Mouse (Mus musculus) E14TG2a.4 (cell line): ENCODE data around the gene Dhcr24.
A peak's percentile ranks its signal among the peaks of the same experiment; 100 is the strongest.

ENCODE experiments used
- H3K27me3 ChIP-seq: 2 replicates; pipeline ENCODE4 v1.6.1; 2014; ENCODE audit warnings: low read length, control low read depth; ENCODE audit not compliant: insufficient read depth
- H3K36me3 ChIP-seq: 2 replicates; pipeline ENCODE4 v1.6.1; 2014; ENCODE audit warnings: low read length, control low read depth; ENCODE audit not compliant: insufficient read depth
- H3K4me1 ChIP-seq: replicated peaks from 2 replicates; pipeline ENCODE4 v1.6.1; 2014; ENCODE audit warnings: low read depth, low read length, control low read depth
- H3K4me3 ChIP-seq: replicated peaks from 2 replicates; pipeline ENCODE4 v1.5.1; 2014; ENCODE audit warnings: mild to moderate bottlenecking, low read length
- H3K9me3 ChIP-seq: 2 replicates; pipeline ENCODE4 v1.6.1; 2014; ENCODE audit warnings: low read length, control low read depth
- CTCF ChIP-seq: conservative IDR thresholded peaks from 2 replicates; pipeline ENCODE4 v1.5.1; 2014; ENCODE audit warnings: low read length
- NANOG ChIP-seq: IDR thresholded peaks from 2 replicates; pipeline ENCODE4 v1.6.1; 2014; ENCODE audit warnings: borderline replicate concordance, low read length, mixed read lengths
- POU5F1 ChIP-seq: IDR thresholded peaks from 2 replicates; pipeline ENCODE4 v1.6.1; 2014; ENCODE audit warnings: low read length, borderline replicate concordance

Gene Dhcr24

DNA sequence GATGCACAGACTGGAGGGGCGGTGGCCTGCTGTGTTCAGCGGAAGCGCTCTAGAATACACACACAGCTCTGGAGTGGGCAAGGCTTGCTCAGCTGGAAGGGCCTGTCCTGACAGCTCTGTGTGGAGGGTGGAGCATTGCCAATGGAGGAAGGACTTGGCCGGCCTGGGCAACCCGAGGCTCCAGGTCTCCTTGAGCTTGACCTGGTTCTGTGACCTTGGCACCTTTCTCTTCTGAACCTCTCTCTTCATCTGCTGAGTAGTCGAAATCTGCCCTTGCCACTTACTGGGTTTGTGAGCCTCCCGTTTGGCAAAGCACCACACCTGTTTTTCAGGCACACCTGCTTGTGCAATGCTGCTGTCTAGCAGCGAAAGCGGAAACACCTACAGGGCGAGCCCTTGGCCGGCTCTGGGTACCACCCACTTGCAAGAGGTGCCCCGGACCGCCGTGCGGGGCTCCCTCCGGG is 61.2 kb downstream of the Dhcr24 start, which contains the start of gene Ttc22:
TSS of gene Ttc22 (plus strand) at position 403 of the 464 bp plus-strand sequence.
- Histone ChIP-seq H3K4me1 (peaks cover 48% of the 10 kb centered on the region), H3K36me3 (no peaks in the 10 kb centered on the region), H3K4me3 (peak within 1 kb of the TSS; percentile 79), H3K27me3 (peaks cover 47% of the 10 kb centered on the region), H3K9me3 (no peaks in the 10 kb centered on the region)
- TF ChIP-seq NANOG: no peak
- TF ChIP-seq POU5F1: no peak
- TF ChIP-seq CTCF: no peak

DNA sequence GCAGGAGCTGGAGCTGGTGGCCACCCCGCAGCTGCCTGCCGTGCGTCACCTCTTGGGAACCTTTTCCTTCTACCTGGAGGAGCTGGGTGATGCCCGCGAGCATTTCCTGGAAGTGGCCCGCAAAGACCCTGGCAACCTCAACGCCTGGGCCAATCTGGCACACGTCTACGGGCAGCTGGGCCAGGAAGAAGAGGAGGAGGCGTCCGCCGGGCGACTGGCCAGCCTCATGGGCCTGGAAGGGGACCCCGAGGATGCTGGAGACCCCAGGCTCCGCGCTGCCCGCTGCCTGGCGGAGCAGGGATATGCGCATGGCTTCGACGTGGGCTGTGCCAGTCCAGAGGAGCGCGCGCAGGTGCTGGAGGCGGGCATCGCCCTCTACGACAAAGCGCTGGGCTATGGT is 61.9 kb downstream of the Dhcr24 start:
- peaks cover 48% of the 10 kb centered on the region for H3K4me1 ChIP-seq
- H3K27me3 ChIP-seq: peaks cover 52% of the 10 kb centered on the region
- no peaks in the 10 kb centered on the region for H3K36me3 ChIP-seq
- no peaks in the 10 kb centered on the region for H3K9me3 ChIP-seq
- peak overlapping the region; percentile 79 for H3K4me3 ChIP-seq
- TF ChIP-seq POU5F1 (no peak), NANOG (no peak), CTCF (no peak)

DNA sequence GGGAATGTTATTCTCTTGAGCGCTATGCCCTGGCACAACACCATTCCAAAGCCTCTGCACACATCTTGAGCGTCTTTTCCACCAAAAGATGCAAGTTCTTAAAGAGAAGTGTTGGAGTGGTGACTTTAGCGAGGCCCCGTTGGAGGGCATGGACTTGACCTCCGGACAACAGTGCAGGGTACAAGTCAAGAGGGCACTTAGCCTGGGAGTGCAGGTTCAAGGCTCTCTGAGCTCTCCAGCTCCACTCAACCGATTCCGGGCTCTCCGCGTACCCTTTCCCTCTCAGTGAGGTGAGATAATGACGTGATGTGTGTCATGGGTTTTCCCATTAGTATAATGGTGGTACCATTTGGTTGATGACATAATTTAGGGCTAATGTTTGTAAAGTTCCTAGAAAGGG is 63.4 kb downstream of the Dhcr24 start:
- no peak for TF ChIP-seq CTCF
- TF ChIP-seq POU5F1: no peak
- no peak for TF ChIP-seq NANOG
- no peak overlapping the region for H3K4me3 ChIP-seq
- H3K27me3 ChIP-seq: peaks cover 56% of the 10 kb centered on the region
- no peaks in the 10 kb centered on the region for H3K36me3 ChIP-seq
- H3K9me3 ChIP-seq: no peaks in the 10 kb centered on the region
- peaks cover 60% of the 10 kb centered on the region for H3K4me1 ChIP-seq

DNA sequence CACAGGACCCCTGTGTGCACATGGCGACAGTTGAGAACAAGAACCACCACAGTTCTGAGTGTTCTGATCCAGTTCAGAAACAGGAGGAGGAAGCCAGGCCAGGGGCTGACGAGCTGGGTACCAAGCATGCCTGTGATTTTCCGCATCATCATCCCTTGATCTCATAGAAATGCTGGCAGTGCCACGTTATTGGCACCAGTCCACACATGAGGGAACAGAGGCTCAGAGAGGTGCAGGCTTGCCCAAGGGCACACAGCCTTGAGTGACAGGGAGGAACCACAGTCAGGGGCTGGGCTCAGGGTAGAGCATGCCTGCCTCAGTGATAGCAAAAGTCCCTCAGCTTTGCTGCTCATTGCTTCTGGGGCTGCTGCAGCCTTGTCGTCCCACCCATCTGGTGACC is 67.0 kb downstream of the Dhcr24 start:
- Histone ChIP-seq H3K4me3 (no peak overlapping the region), H3K4me1 (peaks cover 57% of the 10 kb centered on the region), H3K27me3 (peaks cover 41% of the 10 kb centered on the region), H3K36me3 (no peaks in the 10 kb centered on the region), H3K9me3 (no peaks in the 10 kb centered on the region)
- TF ChIP-seq CTCF (no peak), POU5F1 (no peak), NANOG (no peak)

DNA sequence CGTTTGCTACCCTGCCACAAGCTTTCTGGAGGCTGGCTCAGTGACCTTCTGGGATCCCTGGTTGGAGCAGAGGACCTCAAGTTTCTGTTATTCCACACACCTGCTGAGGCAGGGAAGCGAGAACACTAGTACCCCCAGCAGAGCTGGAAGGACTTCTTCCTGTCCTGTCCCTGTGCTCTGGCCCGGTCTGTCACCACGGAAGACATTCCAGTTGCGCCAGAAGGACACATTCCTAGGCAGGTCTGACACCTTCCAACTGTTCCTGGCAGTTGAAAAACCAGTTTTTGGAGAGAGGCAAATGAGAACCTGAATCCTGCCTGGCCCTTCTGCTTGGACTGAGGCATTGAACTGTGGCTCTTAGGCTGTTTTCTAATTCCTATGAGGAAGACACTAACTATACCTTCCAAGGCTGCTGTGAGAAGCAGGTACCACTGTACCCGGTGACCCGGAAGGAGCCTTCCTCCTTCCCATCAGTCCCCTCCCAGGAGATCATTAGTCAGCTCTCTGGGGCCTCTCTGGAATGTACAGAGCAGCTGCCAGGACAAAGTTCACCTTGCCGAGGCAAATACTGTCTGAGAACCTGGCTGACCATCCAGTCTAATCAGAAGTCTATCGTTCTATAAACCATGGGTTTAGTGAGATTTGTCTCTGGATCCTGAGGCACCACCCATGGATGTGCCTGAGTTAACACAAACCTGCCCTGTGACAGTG is 68.0 kb downstream of the Dhcr24 start:
- no peaks in the 10 kb centered on the region for H3K9me3 ChIP-seq
- peaks cover 35% of the 10 kb centered on the region for H3K27me3 ChIP-seq
- H3K4me1 ChIP-seq: peaks cover 50% of the 10 kb centered on the region
- H3K4me3 ChIP-seq: no peak overlapping the region
- H3K36me3 ChIP-seq: no peaks in the 10 kb centered on the region
- TF ChIP-seq CTCF (no peak), POU5F1 (no peak), NANOG (no peak)

DNA sequence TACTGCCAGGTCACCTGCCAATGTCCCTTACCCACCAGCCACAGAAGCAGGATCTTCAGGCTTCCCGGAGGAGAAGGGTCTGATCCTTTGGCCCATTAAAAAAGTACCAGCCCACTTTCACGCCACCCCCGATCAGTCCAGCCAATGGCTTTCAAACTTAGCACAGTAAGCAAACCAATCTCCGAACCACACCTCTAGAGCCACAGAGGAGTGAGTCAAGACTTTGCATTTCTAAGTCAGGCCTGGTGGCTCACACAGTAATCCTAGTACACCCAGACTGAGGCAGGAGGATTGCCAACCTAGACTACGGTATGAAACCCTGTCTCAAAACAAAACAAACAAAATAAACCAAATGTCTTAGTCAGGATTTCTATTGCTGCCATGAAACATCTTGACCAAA is 68.5 kb downstream of the Dhcr24 start:
- Histone ChIP-seq H3K9me3 (no peaks in the 10 kb centered on the region), H3K27me3 (peaks cover 29% of the 10 kb centered on the region), H3K4me3 (no peak overlapping the region), H3K36me3 (no peaks in the 10 kb centered on the region), H3K4me1 (peaks cover 50% of the 10 kb centered on the region)
- TF ChIP-seq NANOG (no peak), CTCF (no peak), POU5F1 (no peak)

DNA sequence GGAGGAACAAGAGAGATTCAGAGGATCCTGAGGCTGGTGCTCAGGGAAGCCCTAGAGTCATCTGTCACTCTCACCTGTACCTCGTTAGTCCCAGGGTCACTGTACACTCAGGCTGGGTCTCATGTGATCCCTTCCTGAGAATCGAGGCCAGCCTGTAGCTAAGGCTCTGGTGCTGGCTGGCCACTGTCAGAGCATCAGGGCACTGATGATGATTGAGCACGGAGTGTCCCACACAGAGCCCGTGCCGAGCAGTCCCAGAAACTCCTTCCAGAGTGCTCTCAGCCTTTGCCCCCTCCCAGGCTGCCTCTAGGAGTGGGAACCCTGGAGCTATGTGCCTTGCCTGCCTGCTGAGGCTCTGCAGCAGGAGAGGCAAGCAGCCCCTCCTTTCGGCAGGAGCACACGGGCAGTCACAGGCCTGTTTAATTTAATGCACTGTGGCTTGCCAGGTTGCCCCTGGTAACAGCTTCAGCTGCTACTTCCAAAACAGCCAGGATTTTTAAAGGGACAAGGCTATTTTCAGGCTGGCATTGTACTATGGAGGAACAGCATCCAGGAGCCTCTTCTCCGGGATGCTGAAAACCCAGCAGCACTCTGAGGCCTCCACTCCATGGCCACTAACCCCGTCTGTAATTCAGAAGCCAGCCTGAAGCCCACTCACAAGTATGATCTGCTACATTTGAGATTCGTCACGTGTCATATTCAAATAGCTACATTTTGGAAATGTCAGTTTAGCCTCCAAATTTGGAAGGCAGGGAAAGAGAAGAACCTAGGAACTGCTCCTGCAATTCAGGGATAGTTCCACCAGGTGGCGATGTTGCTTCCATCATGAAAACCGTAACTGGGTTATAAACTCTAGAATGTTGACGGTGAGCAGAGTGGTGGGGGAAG is 69.7 kb downstream of the Dhcr24 start:
- H3K27me3 ChIP-seq: peaks cover 18% of the 10 kb centered on the region; the same call in 1 of the 2 replicates
- no peaks in the 10 kb centered on the region for H3K9me3 ChIP-seq
- no peaks in the 10 kb centered on the region for H3K36me3 ChIP-seq
- H3K4me1 ChIP-seq: peaks cover 48% of the 10 kb centered on the region
- H3K4me3 ChIP-seq: no peak overlapping the region
- TF ChIP-seq NANOG: no peak
- TF ChIP-seq POU5F1: no peak
- TF ChIP-seq CTCF: peak; percentile 96

DNA sequence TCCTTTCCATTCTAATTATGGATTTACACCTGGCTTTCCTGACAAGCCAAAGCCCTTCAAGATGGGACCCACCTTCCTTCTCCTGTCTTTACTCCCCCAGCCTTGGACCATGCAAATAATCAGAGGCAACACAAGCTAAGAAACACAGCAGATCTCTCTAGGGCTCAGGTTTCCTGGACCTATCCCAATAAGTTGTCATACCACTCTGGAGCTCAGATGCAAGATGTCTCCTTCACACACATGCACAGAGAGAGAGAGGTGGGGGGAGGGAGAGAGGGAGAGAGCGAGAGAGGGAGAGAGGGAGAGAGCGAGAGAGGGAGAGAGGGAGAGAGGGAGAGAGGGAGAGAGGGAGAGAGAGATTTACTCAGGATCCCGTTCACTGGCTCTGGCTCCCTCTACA is 71.5 kb downstream of the Dhcr24 start:
- TF ChIP-seq NANOG (no peak), CTCF (no peak), POU5F1 (no peak)
- Histone ChIP-seq H3K4me3 (no peak overlapping the region), H3K9me3 (no peaks in the 10 kb centered on the region), H3K36me3 (no peaks in the 10 kb centered on the region), H3K27me3 (peaks cover 15% of the 10 kb centered on the region; the same call in 1 of the 2 replicates), H3K4me1 (peaks cover 44% of the 10 kb centered on the region)
